Mouse (Mus musculus) ES-E14 (cell line): ENCODE results near the gene Cd302. TPM values are rescaled to one million over a fixed set of nuclear protein-coding genes. Genes with fewer than 3 reads are reported as not detected.

Experiments
- DNase-seq: peaks from one replicate; pipeline ENCODE4 v3.0.0-alpha.2; 2013; ENCODE audit warnings: low read depth, low spot score
- H3K27ac ChIP-seq: 2 replicates; pipeline ENCODE4 v1.5.1; 2012; ENCODE audit warnings: low read depth, mild to moderate bottlenecking, low read length, moderate library complexity, mixed read lengths; ENCODE audit not compliant: poor library complexity, insufficient read depth, severe bottlenecking
- H3K36me3 ChIP-seq: 2 replicates; pipeline ENCODE4 v1.6.1; 2012; ENCODE audit warnings: mild to moderate bottlenecking, low read length, moderate library complexity, mixed read lengths; ENCODE audit not compliant: control insufficient read depth, poor library complexity, insufficient read depth, severe bottlenecking
- H3K4me1 ChIP-seq, 2 experiments: fragments of 150-350 bp in 1 of 2; sonication (generic) in 1 of 2; 2 replicates each; pipeline ENCODE4 v1.6.1; 2012; ENCODE audit warnings: low read length in 2 of 2, mild to moderate bottlenecking in 1 of 2, mixed read lengths in 1 of 2; ENCODE audit not compliant: control insufficient read depth in 2 of 2, insufficient read depth in 2 of 2, poor library complexity in 1 of 2
- H3K4me3 ChIP-seq, 2 experiments: fragments of 150-350 bp in 1 of 2; sonication (generic) in 1 of 2; 2 replicates each; pipeline ENCODE4 v1.5.1; 2012; ENCODE audit warnings: low read length in 2 of 2, low read depth in 1 of 2, mild to moderate bottlenecking in 1 of 2, mixed read lengths in 1 of 2; ENCODE audit not compliant: insufficient read depth in 1 of 2, poor library complexity in 1 of 2, severe bottlenecking in 1 of 2
- H3K9ac ChIP-seq: 2 replicates; pipeline ENCODE4 v1.6.1; 2012; ENCODE audit warnings: low read depth, mild to moderate bottlenecking, low read length, mixed read lengths; ENCODE audit not compliant: poor library complexity, insufficient read depth, severe bottlenecking
- H3K9me3 ChIP-seq: fragments of 150-350 bp; sonication (generic); 2 replicates; pipeline ENCODE4 v1.6.1; 2012; ENCODE audit warnings: low read depth, mild to moderate bottlenecking, low read length; ENCODE audit not compliant: control insufficient read depth, insufficient read depth
- CHD2 ChIP-seq: IDR thresholded peaks from 2 replicates; pipeline ENCODE4 v1.6.1; 2014; ENCODE audit warnings: mild to moderate bottlenecking, low read depth, low read length, inconsistent platforms
- HCFC1 ChIP-seq: IDR thresholded peaks from 2 replicates; pipeline ENCODE4 v1.6.1; 2012; ENCODE audit warnings: low read length, inconsistent platforms, borderline replicate concordance; ENCODE audit not compliant: insufficient read depth
- MAFK ChIP-seq: IDR thresholded peaks from 2 replicates; pipeline ENCODE4 v1.6.1; 2014; ENCODE audit warnings: mild to moderate bottlenecking, low read depth, low read length, inconsistent platforms; ENCODE audit not compliant: insufficient read depth
- ZC3H11A ChIP-seq: IDR thresholded peaks from 2 replicates; pipeline ENCODE4 v1.6.1; 2012; ENCODE audit warnings: low read depth, mild to moderate bottlenecking, inconsistent platforms, low read length, borderline replicate concordance
- ZNF384 ChIP-seq: IDR thresholded peaks from 2 replicates; pipeline ENCODE4 v1.6.1; 2012; ENCODE audit warnings: low read depth, low read length, inconsistent platforms
- in situ Hi-C, 2 experiments: fragments of 600-800 bp; cut with MboI; formaldehyde crosslinking; loops; one replicate each; pipeline ENCODE4 v1.15.1; 2025; ENCODE audit warnings: low sequenced_read_pairs in 2 of 2, inconsistent platforms in 1 of 2; ENCODE audit not compliant: unreplicated experiment in 2 of 2
- total RNA-seq: library from RNA; depleted of rRNA; stranded (reverse); fragments of 300-350 nt; gene quantifications from 2 replicates; pipeline ENCODE4 v1.2.3, GENCODE M21; 2012; rRNA removed

Cd302 gene
- total RNA-seq, 1 experiment = 2.5 TPM

DNA sequence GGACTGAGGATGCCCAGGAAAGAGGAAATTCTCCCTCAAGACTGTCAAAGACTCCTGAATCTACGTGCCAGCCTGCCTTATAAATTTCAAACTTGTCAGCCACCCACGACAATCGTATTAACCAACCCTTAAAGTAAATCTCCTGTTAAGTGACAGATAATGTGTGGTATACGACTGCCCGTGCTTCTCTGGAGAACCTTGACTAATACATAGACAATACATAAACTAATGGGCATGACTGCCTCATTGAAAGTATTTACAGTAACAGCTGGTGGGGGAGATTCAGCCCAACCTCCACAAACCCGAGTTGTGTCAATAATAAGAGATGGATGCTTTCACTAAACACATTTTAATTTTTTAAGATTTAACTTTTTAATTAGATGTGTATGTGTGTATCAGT, 78.5 kb downstream of the Cd302 start:
- Histone ChIP-seq H3K36me3 (0 out of 2 replicates have a peak, but pooled peaks cover 2% of the 10 kb centered on the region), H3K4me1 (peaks cover 2 to 4% of the 10 kb centered on the region in 2 experiments; a peak in 1 of 4 replicates), H3K9ac (no peak overlapping the region), H3K9me3 (no peaks in the 10 kb centered on the region), H3K27ac (no peak overlapping the region), H3K4me3 (no peak overlapping the region)
- no peak for DNase-seq
- TF ChIP-seq MAFK = no peak
- TF ChIP-seq HCFC1 = no peak
- TF ChIP-seq ZC3H11A = no peak
- no peak for TF ChIP-seq ZNF384
- no peak for TF ChIP-seq CHD2
- in situ Hi-C loops = no loop called here

DNA sequence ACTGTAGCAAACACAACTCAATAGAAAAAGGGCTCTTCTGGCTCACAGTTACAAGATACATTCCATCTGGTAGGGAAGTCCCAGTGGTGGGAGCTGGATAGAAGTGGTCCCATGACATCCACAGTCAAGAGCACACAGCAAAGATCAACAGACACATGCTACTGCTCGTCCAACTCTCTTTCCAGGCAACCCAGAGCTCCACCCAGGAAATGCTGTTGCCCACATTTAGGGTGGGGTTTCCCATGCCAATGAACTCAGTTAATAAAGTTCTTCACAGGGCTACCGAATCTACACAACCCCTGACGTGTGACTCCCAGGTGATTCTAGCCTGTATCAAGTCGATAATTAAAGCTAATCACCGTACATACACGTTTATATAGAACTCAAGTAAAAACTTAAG, 80.1 kb downstream of the Cd302 start:
- H3K36me3 ChIP-seq = 0 out of 2 replicates have a peak, but pooled peaks cover 2% of the 10 kb centered on the region
- no peaks in the 10 kb centered on the region for H3K9me3 ChIP-seq
- H3K4me1 ChIP-seq = peaks cover 2 to 4% of the 10 kb centered on the region in 2 experiments; a peak in 1 of 4 replicates
- H3K27ac ChIP-seq = no peak overlapping the region
- H3K4me3 ChIP-seq = no peak overlapping the region
- TF ChIP-seq MAFK (no peak), ZNF384 (no peak), ZC3H11A (no peak), HCFC1 (no peak), CHD2 (no peak)
- in situ Hi-C loops = no loop called here
- H3K9ac ChIP-seq = no peak overlapping the region
- DNase-seq = no peak

DNA sequence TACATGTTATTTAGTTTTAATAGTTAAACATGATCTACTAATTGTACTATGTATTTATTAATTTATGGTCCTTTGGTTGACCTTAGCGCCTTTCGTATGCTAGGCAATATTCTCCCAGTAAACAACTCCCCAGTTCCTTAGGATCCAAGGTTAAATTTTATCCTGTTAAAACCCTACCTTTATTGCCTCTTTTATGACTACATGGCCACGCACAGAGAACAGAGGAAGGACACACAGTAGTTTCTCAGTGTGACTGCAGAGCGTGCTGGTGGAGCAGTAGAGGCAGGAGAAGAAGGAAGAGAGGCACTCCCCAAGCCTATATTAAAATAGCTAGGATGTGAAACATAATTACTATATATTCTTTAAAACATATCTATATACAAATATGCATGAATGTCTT, 80.6 kb downstream of the Cd302 start:
- Histone ChIP-seq H3K27ac (no peak overlapping the region), H3K9me3 (no peaks in the 10 kb centered on the region), H3K4me3 (no peak overlapping the region), H3K4me1 (peaks cover 0 to 4% of the 10 kb centered on the region in 2 experiments; a peak in 1 of 4 replicates), H3K9ac (no peak overlapping the region), H3K36me3 (0 out of 2 replicates have a peak, but pooled peaks cover 2% of the 10 kb centered on the region)
- DNase-seq = no peak
- no peak for TF ChIP-seq MAFK
- TF ChIP-seq ZNF384 = no peak
- TF ChIP-seq ZC3H11A = no peak
- TF ChIP-seq HCFC1 = no peak
- no peak for TF ChIP-seq CHD2
- in situ Hi-C loops = no loop called here

DNA sequence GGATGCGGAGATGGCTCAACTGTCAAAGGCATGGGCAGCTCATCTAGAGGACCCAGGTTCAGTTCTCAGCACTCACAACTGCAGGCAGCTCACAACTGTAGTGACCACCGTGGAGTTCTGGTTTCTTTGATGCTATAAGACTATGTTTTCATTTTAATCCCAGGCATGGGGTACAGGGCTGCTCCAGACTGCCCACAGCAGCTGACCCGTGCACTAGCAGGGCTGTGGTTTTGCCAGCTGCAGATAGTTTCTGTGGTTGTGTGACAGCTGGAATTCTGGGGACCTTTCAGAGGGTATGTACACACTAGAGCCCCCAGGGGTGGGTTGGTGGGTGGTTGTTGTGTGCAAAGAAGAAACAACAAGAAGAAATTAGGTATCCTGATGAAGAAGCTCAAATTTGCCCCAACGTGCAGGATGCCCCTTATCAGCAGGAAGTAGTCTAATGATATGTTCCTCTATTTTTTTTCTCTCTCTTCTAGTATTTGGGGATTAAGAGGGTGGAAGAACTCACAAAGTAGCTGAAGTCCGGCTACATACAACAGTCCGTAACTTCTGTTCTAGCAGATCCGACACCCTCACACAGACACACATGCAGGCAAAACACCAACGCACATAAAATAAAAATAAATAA, 81.3 kb downstream of the Cd302 start:
- in situ Hi-C loops = no loop called here

More for the DNA sequence above, 81.3 kb downstream of the Cd302 start:
- Histone ChIP-seq H3K36me3 (0 out of 2 replicates have a peak, but pooled peaks cover 2% of the 10 kb centered on the region), H3K9ac (no peak overlapping the region), H3K4me3 (no peak overlapping the region), H3K9me3 (no peaks in the 10 kb centered on the region), H3K27ac (no peak overlapping the region), H3K4me1 (peaks cover 0 to 4% of the 10 kb centered on the region in 2 experiments; a peak in 1 of 4 replicates)
- TF ChIP-seq ZNF384 = no peak
- TF ChIP-seq HCFC1 = no peak
- no peak for TF ChIP-seq CHD2
- TF ChIP-seq ZC3H11A = no peak
- no peak for TF ChIP-seq MAFK
- DNase-seq = no peak

Other genes with a start within 250 kb of the Cd302 start
- gene Baz2b, start 74.6 kb downstream of the Cd302 start, total RNA-seq = 22.0 and 26.8 TPM in 2 replicates
- gene March7, start 74.6 kb downstream of the Cd302 start, total RNA-seq = 72.8 and 97.8 TPM in 2 replicates
- 20.1 and 50.1 TPM in 2 replicates for gene Ly75, start 98.8 kb upstream of the Cd302 start, total RNA-seq